Mouse (Mus musculus): ENCODE measurements at regions not wholly inside any gene's neighbourhood (a gene's known extent, or its start where the extent isn't known, plus 50 kb on each side); places are given as distances from the start of the nearest gene placed in this dataset.

- H3K4me3 ChIP-seq (ENCODE audit: low read depth, low read length) = no peak overlapping the region
- TF ChIP-seq CTCF (IDR thresholded peaks at IDR 0.05; ENCODE audit: low read depth) = no peak
- WGBS = 35% methylated on average over 1 of the region's 1 CpGs
- H3K4me2 ChIP-seq (ENCODE audit: low read depth) = no peak overlapping the region
- H3K27ac ChIP-seq (ENCODE audit: low read depth, low read length) = no peak overlapping the region
- ATAC-seq (no peak), DNase-seq (no peak)
- no peaks in the 10 kb centered on the region for H3K9me3 ChIP-seq (ENCODE audit: low read length)
- no peaks in the 10 kb centered on the region for H3K27me3 ChIP-seq (ENCODE audit: insufficient read depth, low read length)
- no peaks in the 10 kb centered on the region for H3K4me1 ChIP-seq (ENCODE audit: insufficient read depth)
- no peak overlapping the region for H3K9ac ChIP-seq
- H3K36me3 ChIP-seq (ENCODE audit: insufficient read depth) = no peaks in the 10 kb centered on the region
These were observed 255.2 kb downstream of the Rfpl4b start for GRCm38 (mm10) chr10:38566361-38566760.

DNA sequence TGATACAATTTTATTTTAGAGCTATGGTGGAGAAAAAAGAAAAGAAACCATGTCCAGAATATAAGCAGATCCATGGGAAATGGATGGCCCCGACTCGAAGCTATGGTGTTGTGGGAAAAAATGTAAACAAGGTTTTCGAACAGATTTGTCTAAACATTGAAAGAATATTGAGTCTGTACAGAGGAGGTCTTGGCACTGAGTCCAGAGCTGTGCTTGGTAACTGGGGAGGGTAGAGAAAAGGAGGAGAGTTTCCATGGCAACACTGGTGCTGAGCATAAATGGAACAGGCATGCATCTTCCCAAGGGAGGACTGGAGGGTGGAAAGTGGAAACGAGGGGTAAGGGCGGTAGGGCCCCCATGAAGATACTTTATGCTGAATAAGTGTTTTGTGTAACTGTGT is 266.5 kb downstream of the Rfpl4b start:
- H3K4me2 ChIP-seq (ENCODE audit: low read depth) = peak overlapping the region; percentile 10; the same call in 1 of the 2 replicates
- WGBS = 4% methylated on average over 5 of the region's 5 CpGs
- ATAC-seq = peak; percentile 87

GRCm38 (mm10) chr10:38553688-38554680 is 267.6 kb downstream of the Rfpl4b start:
- Histone ChIP-seq H3K4me3 (ENCODE audit: low read depth, low read length) (peak overlapping the region; percentile 35), H3K27me3 (ENCODE audit: insufficient read depth, low read length) (no peaks in the 10 kb centered on the region), H3K9me3 (ENCODE audit: low read length) (no peaks in the 10 kb centered on the region), H3K27ac (ENCODE audit: low read depth, low read length) (peak overlapping the region; percentile 66), H3K4me1 (ENCODE audit: insufficient read depth) (0 out of 2 replicates have a peak, but pooled peaks cover 9% of the 10 kb centered on the region), H3K9ac (peak overlapping the region; percentile 40), H3K4me2 (ENCODE audit: low read depth) (peak overlapping the region; percentile 51), H3K36me3 (ENCODE audit: insufficient read depth) (no peaks in the 10 kb centered on the region)
- ATAC-seq (peak; percentile 92), DNase-seq (peak; percentile 80)
- WGBS = 3% methylated on average over 18 of the region's 18 CpGs
- TF ChIP-seq CTCF (IDR thresholded peaks at IDR 0.05; ENCODE audit: low read depth) = peak; percentile 66

More for the DNA sequence above, 266.5 kb downstream of the Rfpl4b start:
- H3K27me3 ChIP-seq (ENCODE audit: insufficient read depth, low read length) = no peaks in the 10 kb centered on the region
- H3K9me3 ChIP-seq (ENCODE audit: low read length) = no peaks in the 10 kb centered on the region
- H3K27ac ChIP-seq (ENCODE audit: low read depth, low read length) = peak overlapping the region; percentile 31; the same call in 1 of the 2 replicates
- no peak for TF ChIP-seq CTCF (IDR thresholded peaks at IDR 0.05; ENCODE audit: low read depth)
- no peak overlapping the region for H3K4me3 ChIP-seq (ENCODE audit: low read depth, low read length)
- H3K4me1 ChIP-seq (ENCODE audit: insufficient read depth) = 0 out of 2 replicates have a peak, but pooled peaks cover 9% of the 10 kb centered on the region
- H3K9ac ChIP-seq = no peak overlapping the region
- DNase-seq = peak; percentile 85
- H3K36me3 ChIP-seq (ENCODE audit: insufficient read depth) = no peaks in the 10 kb centered on the region

GRCm38 (mm10) chr10:38553326-38553687 is 268.3 kb downstream of the Rfpl4b start:
- DNase-seq (no peak), ATAC-seq (peak; percentile 7; the same call in 1 of the 2 replicates)
- H3K27me3 ChIP-seq (ENCODE audit: insufficient read depth, low read length) = no peaks in the 10 kb centered on the region
- TF ChIP-seq CTCF (IDR thresholded peaks at IDR 0.05; ENCODE audit: low read depth) = no peak
- 0 out of 2 replicates have a peak, but pooled peaks cover 9% of the 10 kb centered on the region for H3K4me1 ChIP-seq (ENCODE audit: insufficient read depth)
- no peak overlapping the region; the same call in 1 of the 2 replicates for H3K4me3 ChIP-seq (ENCODE audit: low read depth, low read length)
- H3K27ac ChIP-seq (ENCODE audit: low read depth, low read length) = peak overlapping the region; percentile 66
- H3K36me3 ChIP-seq (ENCODE audit: insufficient read depth) = no peaks in the 10 kb centered on the region
- peak overlapping the region; percentile 40 for H3K9ac ChIP-seq
- no peaks in the 10 kb centered on the region for H3K9me3 ChIP-seq (ENCODE audit: low read length)
- peak overlapping the region; percentile 51 for H3K4me2 ChIP-seq (ENCODE audit: low read depth)

- Histone ChIP-seq H3K9ac (no peak overlapping the region), H3K4me1 (ENCODE audit: insufficient read depth) (0 out of 2 replicates have a peak, but pooled peaks cover 9% of the 10 kb centered on the region), H3K27ac (ENCODE audit: low read depth, low read length) (no peak overlapping the region), H3K9me3 (ENCODE audit: low read length) (no peaks in the 10 kb centered on the region), H3K4me2 (ENCODE audit: low read depth) (no peak overlapping the region), H3K4me3 (ENCODE audit: low read depth, low read length) (no peak overlapping the region), H3K27me3 (ENCODE audit: insufficient read depth, low read length) (no peaks in the 10 kb centered on the region), H3K36me3 (ENCODE audit: insufficient read depth) (no peaks in the 10 kb centered on the region)
- ATAC-seq = no peak
- TF ChIP-seq CTCF (IDR thresholded peaks at IDR 0.05; ENCODE audit: low read depth) = no peak
- no peak for DNase-seq
- 87% methylated on average over 5 of the region's 5 CpGs for WGBS
These were observed 269.1 kb downstream of the Rfpl4b start for GRCm38 (mm10) chr10:38552350-38553076.

DNA sequence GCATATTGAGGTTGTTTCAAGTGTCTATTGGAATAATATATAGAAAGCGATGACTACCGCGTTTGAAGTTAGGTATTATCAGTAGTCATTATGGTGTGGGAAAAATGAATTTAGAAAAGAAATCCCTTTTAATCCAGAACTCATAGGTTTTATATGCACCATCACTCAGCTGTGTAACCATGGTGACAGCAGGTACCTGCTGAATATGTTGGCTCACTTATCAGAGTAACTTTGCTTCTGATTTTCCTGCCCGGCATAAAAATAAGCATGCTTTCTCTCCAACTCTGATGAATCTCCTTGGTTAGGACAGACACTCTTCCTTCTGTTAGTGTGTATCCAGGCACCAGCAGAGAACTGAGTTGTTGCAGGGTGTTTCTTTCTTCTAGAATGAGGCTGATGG is 281.5 kb downstream of the Rfpl4b start:
- no peak overlapping the region for H3K27ac ChIP-seq (ENCODE audit: low read depth, low read length)
- ATAC-seq = peak; percentile 47; the same call in 1 of the 2 replicates
- H3K9me3 ChIP-seq (ENCODE audit: low read length) = no peaks in the 10 kb centered on the region
- H3K9ac ChIP-seq = no peak overlapping the region
- no peak overlapping the region for H3K4me2 ChIP-seq (ENCODE audit: low read depth)
- 84% methylated on average over 4 of the region's 4 CpGs for WGBS
- no peak overlapping the region for H3K4me3 ChIP-seq (ENCODE audit: low read depth, low read length)
- H3K4me1 ChIP-seq (ENCODE audit: insufficient read depth) = no peaks in the 10 kb centered on the region
- no peaks in the 10 kb centered on the region for H3K36me3 ChIP-seq (ENCODE audit: insufficient read depth)
- no peaks in the 10 kb centered on the region for H3K27me3 ChIP-seq (ENCODE audit: insufficient read depth, low read length)
- no peak for DNase-seq
- TF ChIP-seq CTCF (IDR thresholded peaks at IDR 0.05; ENCODE audit: low read depth) = no peak

Data from forebrain, postnatal 0 days (tissue).